Mouse (Mus musculus) bone marrow macrophage, adult 2 months (primary cell): ENCODE data around the gene Retreg3.

ENCODE experiments used
- CTCF ChIP-seq: IDR thresholded peaks from 2 replicates; pipeline ENCODE4 v1.5.1; 2012; ENCODE audit warnings: low read depth, mild to moderate bottlenecking, low read length, moderate library complexity
- POLR2A ChIP-seq: IDR thresholded peaks from 2 replicates; pipeline ENCODE4 v1.6.1; 2012; ENCODE audit warnings: mild to moderate bottlenecking, low read depth, low read length, borderline replicate concordance

DNA sequence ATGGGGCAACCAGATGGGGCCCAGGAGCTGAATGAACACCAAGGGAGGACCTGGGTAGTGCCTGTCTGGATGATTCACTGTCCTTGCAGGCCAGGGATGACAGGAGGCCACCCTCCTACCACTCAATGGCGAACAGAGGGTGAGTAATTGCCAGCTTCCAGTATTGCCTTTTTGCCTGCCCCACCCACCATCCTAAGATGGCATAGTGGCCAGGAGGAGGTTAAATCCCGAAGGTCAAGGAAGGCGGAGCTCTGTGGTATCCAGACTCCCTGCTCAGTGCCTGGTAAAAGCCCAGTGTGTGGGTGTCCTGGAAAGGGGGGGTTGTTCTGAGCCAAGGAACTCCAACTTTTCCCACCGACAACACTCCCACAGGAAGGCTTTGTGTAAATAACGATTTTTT is 42.6 kb upstream of the Retreg3 start:
- TF ChIP-seq CTCF (no peak), POLR2A (no peak)
